Mouse (Mus musculus): Measurements from ENCODE around the gene Tomm20l. TPM values are rescaled to one million over a fixed set of nuclear protein-coding genes. Genes with fewer than 3 reads are reported as not detected.

The Tomm20l gene
- polyA plus RNA-seq, 1 experiment, result not detected

- Histone ChIP-seq H3K4me1 (replicated peaks; ENCODE audit: control insufficient read depth, insufficient read depth, low read length) (peaks cover 5% of the 10 kb centered on the region), H3K27me3 (ENCODE audit: control insufficient read depth, insufficient read depth, low read length) (no peaks in the 10 kb centered on the region)
- WGBS, result under 1% methylated on average over 52 of the region's 52 CpGs
Observed at GRCm38 (mm10) chr12:71136130-71136973, 25.1 kb downstream of the Tomm20l start, which contains the start of the genes Timm9 and 2700049A03Rik. TSS of gene Timm9 (minus strand) at chr12:71136684. TSS of gene 2700049A03Rik (plus strand) at chr12:71136848.

GRCm38 (mm10) chr12:71136974-71137491, 25.8 kb downstream of the Tomm20l start:
- peak overlapping the region; percentile 67 for H3K4me3 ChIP-seq (ENCODE audit: control insufficient read depth, insufficient read depth, low read length)
- peak; percentile 51; the same call in 1 of the 2 replicates for TF ChIP-seq POLR2A (IDR thresholded peaks at IDR 0.05; ENCODE audit: control insufficient read depth, extremely low read depth, insufficient read depth, low read length, poor library complexity)
- no peak for TF ChIP-seq CTCF (IDR thresholded peaks at IDR 0.05; ENCODE audit: borderline replicate concordance, control insufficient read depth, extremely low read depth, insufficient read depth, low read length, poor library complexity)
- H3K27ac ChIP-seq (ENCODE audit: control insufficient read depth, insufficient read depth, low read length), result peak overlapping the region; percentile 74
- peak; percentile 77 for DNase-seq
- H3K27me3 ChIP-seq (ENCODE audit: control insufficient read depth, insufficient read depth, low read length), result no peaks in the 10 kb centered on the region
- H3K36me3 ChIP-seq (ENCODE audit: control insufficient read depth, insufficient read depth, low read length), result no peaks in the 10 kb centered on the region; the same call in 1 of the 2 replicates
- H3K4me1 ChIP-seq (replicated peaks; ENCODE audit: control insufficient read depth, insufficient read depth, low read length), result peaks cover 5% of the 10 kb centered on the region
- WGBS, result under 1% methylated on average over 30 of the region's 30 CpGs

More at GRCm38 (mm10) chr12:71136130-71136973, 25.1 kb downstream of the Tomm20l start, which contains the start of the genes Timm9 and 2700049A03Rik:
- Histone ChIP-seq H3K27ac (ENCODE audit: control insufficient read depth, insufficient read depth, low read length) (peak within 1 kb of the TSS; percentile 74), H3K36me3 (ENCODE audit: control insufficient read depth, insufficient read depth, low read length) (no peaks in the 10 kb centered on the region), H3K4me3 (ENCODE audit: control insufficient read depth, insufficient read depth, low read length) (peak within 1 kb of the TSS; percentile 96)
- TF ChIP-seq CTCF (IDR thresholded peaks at IDR 0.05; ENCODE audit: borderline replicate concordance, control insufficient read depth, extremely low read depth, insufficient read depth, low read length, poor library complexity) (no peak), POLR2A (IDR thresholded peaks at IDR 0.05; ENCODE audit: control insufficient read depth, extremely low read depth, insufficient read depth, low read length, poor library complexity) (no peak)
- peak; percentile 73 for DNase-seq

- no peak for DNase-seq
- TF ChIP-seq CTCF (IDR thresholded peaks at IDR 0.05; ENCODE audit: borderline replicate concordance, control insufficient read depth, extremely low read depth, insufficient read depth, low read length, poor library complexity), result no peak
- TF ChIP-seq POLR2A (IDR thresholded peaks at IDR 0.05; ENCODE audit: control insufficient read depth, extremely low read depth, insufficient read depth, low read length, poor library complexity), result no peak
- Histone ChIP-seq H3K36me3 (ENCODE audit: control insufficient read depth, insufficient read depth, low read length) (peaks cover 6% of the 10 kb centered on the region), H3K4me3 (ENCODE audit: control insufficient read depth, insufficient read depth, low read length) (peak overlapping the region; percentile 28), H3K4me1 (replicated peaks; ENCODE audit: control insufficient read depth, insufficient read depth, low read length) (peaks cover 5% of the 10 kb centered on the region), H3K27ac (ENCODE audit: control insufficient read depth, insufficient read depth, low read length) (no peak overlapping the region), H3K27me3 (ENCODE audit: control insufficient read depth, insufficient read depth, low read length) (no peaks in the 10 kb centered on the region)
- WGBS, result under 1% methylated on average over 11 of the region's 11 CpGs
Observed at GRCm38 (mm10) chr12:71137686-71138085, 26.5 kb downstream of the Tomm20l start.

- TF ChIP-seq CTCF (IDR thresholded peaks at IDR 0.05; ENCODE audit: borderline replicate concordance, control insufficient read depth, extremely low read depth, insufficient read depth, low read length, poor library complexity), result no peak
- Histone ChIP-seq H3K27ac (ENCODE audit: control insufficient read depth, insufficient read depth, low read length) (no peak overlapping the region), H3K4me1 (replicated peaks; ENCODE audit: control insufficient read depth, insufficient read depth, low read length) (peaks cover 8% of the 10 kb centered on the region), H3K36me3 (ENCODE audit: control insufficient read depth, insufficient read depth, low read length) (peaks cover 8% of the 10 kb centered on the region), H3K27me3 (ENCODE audit: control insufficient read depth, insufficient read depth, low read length) (no peaks in the 10 kb centered on the region), H3K4me3 (ENCODE audit: control insufficient read depth, insufficient read depth, low read length) (no peak overlapping the region)
- DNase-seq, result peak; percentile 30
- 85% methylated on average over 5 of the region's 5 CpGs for WGBS
Observed at GRCm38 (mm10) chr12:71139258-71139828, 28.1 kb downstream of the Tomm20l start.

GRCm38 (mm10) chr12:71141189-71141588, 30.0 kb downstream of the Tomm20l start:
- TF ChIP-seq POLR2A (IDR thresholded peaks at IDR 0.05; ENCODE audit: control insufficient read depth, extremely low read depth, insufficient read depth, low read length, poor library complexity), result no peak
- no peak for TF ChIP-seq CTCF (IDR thresholded peaks at IDR 0.05; ENCODE audit: borderline replicate concordance, control insufficient read depth, extremely low read depth, insufficient read depth, low read length, poor library complexity)
- no peak for DNase-seq
- no peak overlapping the region for H3K27ac ChIP-seq (ENCODE audit: control insufficient read depth, insufficient read depth, low read length)
- H3K4me3 ChIP-seq (ENCODE audit: control insufficient read depth, insufficient read depth, low read length), result no peak overlapping the region
- H3K4me1 ChIP-seq (replicated peaks; ENCODE audit: control insufficient read depth, insufficient read depth, low read length), result peaks cover 10% of the 10 kb centered on the region
- H3K27me3 ChIP-seq (ENCODE audit: control insufficient read depth, insufficient read depth, low read length), result no peaks in the 10 kb centered on the region
- peaks cover 8% of the 10 kb centered on the region for H3K36me3 ChIP-seq (ENCODE audit: control insufficient read depth, insufficient read depth, low read length)

GRCm38 (mm10) chr12:71147641-71148040, 36.4 kb downstream of the Tomm20l start:
- TF ChIP-seq CTCF (IDR thresholded peaks at IDR 0.05; ENCODE audit: borderline replicate concordance, control insufficient read depth, extremely low read depth, insufficient read depth, low read length, poor library complexity) (no peak), POLR2A (IDR thresholded peaks at IDR 0.05; ENCODE audit: control insufficient read depth, extremely low read depth, insufficient read depth, low read length, poor library complexity) (no peak)
- 89% methylated on average over 3 of the region's 3 CpGs for WGBS
- peak; percentile 56 for DNase-seq
- H3K27me3 ChIP-seq (ENCODE audit: control insufficient read depth, insufficient read depth, low read length), result no peaks in the 10 kb centered on the region
- H3K36me3 ChIP-seq (ENCODE audit: control insufficient read depth, insufficient read depth, low read length), result peaks cover 37% of the 10 kb centered on the region
- peaks cover 4% of the 10 kb centered on the region; the same call in 1 of the 2 replicates for H3K4me1 ChIP-seq (replicated peaks; ENCODE audit: control insufficient read depth, insufficient read depth, low read length)
- no peak overlapping the region for H3K4me3 ChIP-seq (ENCODE audit: control insufficient read depth, insufficient read depth, low read length)
- no peak overlapping the region for H3K27ac ChIP-seq (ENCODE audit: control insufficient read depth, insufficient read depth, low read length)

Data from thymus, adult 2 months (tissue).